Mouse (Mus musculus) cerebellum, adult 9-10 months (tissue): Measurements from ENCODE around the gene Sp100.
"Not testable (repeated sequence)": the region's sequence is repeated elsewhere in the genome, so short reads cannot be mapped to it uniquely, and the experiment has no call there.

Experiments
- DNase-seq: peaks from one replicate; pipeline ENCODE4 v3.0.0; 2022

The Sp100 gene

GRCm38 (mm10) chr1:85649881-85650280 is at the start of gene Sp100:
Gene Sp100 (plus strand): TSS chr1:85649988.
- DNase-seq, result not testable (repeated sequence)

DNA sequence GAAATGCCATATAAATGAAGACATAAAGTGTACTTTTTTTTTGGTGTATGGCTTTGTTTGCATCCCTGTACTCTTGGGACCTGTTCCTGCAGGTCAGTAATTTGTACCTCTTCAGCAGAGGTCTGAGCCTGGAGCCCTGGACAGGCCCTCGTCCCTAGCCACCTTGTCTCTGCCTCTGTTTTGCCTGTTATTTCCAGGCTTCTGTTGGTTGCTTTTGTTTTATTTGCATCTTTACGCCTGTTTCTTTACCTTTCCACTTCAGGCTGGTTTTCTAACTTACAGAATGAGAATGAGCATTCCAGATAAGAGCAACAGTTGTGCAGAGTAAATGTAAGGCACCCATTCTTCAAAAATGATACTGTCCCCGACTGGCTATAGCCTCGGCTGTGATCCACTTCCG is 49.7 kb upstream of the Sp100 start, which contains the start of gene Sp140:
Gene Sp140 (plus strand): TSS at position 301 of the 400 bp plus-strand sequence.
- DNase-seq, result not testable (repeated sequence)

DNA sequence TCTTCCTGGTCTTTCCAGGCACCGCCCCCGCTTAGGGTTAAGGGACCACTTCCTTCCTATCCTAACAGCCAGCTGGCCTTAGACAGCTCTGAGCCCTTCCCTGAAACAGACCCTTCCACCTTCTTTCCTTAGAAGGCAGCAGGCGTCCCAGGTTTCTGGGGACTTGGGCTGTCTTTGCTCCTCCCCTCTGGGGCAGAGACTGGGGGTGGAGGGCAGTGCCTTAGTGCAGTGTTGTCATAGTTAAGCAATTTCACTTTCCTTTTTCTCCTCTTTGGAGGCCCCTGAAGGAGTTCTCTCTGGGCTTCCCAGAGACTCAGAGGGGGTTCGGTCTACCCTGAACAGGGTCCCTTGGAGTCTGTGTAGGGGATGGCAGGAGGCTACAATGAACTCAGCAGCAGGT is 49.0 kb upstream of the Sp100 start:
- not testable (repeated sequence) for DNase-seq

DNA sequence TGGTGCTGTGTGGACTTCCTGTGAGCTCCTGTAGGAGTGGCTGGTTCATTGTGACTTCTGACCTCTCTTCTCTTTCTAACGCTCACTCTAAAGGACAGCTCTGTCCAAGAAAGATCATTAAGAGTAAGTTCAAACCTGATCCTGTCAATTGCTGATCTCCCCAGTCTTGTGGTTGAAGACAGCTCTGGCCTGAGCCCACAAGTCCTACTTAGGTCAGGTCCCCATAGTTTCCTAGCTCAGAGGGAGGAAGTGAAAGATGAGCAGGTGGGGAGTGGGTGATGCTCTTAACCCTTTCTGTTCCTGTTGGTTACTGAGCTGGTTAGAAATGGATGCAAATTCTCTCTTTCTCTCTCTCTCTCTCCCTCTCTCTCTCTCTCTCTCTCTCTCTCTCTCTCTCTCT is 45.4 kb upstream of the Sp100 start:
- not testable (repeated sequence) for DNase-seq

DNA sequence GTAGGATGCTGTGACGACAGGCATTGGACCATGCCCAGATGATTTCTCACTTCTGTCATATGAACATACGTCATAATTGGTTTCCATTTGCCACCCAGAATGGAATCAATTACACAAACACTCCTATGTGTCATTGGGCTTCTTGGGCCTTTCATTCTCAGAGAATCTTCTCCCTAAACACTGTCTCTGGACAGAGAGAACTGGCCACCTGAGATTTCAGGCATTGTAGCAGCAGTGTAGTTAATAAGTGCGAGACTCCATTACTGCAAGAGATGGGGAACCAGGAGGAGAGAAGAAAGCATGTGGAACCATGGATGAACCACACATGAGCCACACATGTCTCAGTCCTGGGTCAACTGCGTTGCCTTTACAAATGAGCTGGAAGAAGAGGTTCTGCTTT is 41.4 kb upstream of the Sp100 start:
- DNase-seq, result not testable (repeated sequence)

GRCm38 (mm10) chr1:85610581-85610980 is 39.2 kb upstream of the Sp100 start:
- not testable (repeated sequence) for DNase-seq

DNA sequence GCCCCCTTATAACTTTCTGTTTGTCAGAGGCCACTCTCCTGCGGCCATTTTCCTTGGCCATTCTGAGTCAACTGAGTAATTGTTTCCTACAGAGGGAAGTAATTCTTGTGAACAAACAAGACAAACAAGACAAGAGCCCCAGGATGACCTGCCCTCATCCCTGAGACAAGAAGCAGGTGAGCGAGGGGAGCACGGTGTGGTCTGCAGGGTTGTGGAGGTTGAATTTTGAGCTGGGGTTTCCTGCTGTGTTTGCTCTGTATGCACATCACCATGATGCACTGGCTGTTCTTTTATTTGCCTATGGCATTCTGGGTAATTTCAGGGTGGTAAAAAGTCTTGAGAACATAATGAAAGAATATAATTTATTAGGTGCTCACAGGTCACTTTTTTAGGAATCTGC is 34.7 kb upstream of the Sp100 start:
- DNase-seq, result not testable (repeated sequence)

GRCm38 (mm10) chr1:85615819-85616218 is 34.0 kb upstream of the Sp100 start:
- DNase-seq, result not testable (repeated sequence)

DNA sequence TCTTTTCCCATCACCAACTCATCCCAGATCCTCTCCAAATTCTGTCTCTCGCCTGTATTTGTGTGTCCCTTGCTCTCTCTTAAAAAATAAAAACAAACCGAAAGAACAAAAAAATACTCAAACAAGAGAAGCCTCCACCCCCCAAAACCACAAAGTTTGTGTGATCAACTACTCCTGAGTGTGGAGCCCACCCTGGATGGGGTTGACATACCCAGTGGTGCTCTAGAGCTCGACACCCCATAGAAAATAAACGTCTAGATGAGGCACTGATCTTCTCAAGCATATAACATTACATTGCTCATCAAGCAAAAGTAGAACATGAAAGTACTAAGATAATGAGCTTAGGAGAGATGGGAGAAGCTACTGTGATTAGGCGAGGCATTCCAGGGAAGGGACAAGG is 32.6 kb upstream of the Sp100 start:
- DNase-seq, result not testable (repeated sequence)

GRCm38 (mm10) chr1:85618689-85619088 is 31.1 kb upstream of the Sp100 start:
- not testable (repeated sequence) for DNase-seq

GRCm38 (mm10) chr1:85636936-85637335 is 12.9 kb upstream of the Sp100 start:
- not testable (repeated sequence) for DNase-seq

GRCm38 (mm10) chr1:85638144-85638543 is 11.6 kb upstream of the Sp100 start:
- not testable (repeated sequence) for DNase-seq

DNA sequence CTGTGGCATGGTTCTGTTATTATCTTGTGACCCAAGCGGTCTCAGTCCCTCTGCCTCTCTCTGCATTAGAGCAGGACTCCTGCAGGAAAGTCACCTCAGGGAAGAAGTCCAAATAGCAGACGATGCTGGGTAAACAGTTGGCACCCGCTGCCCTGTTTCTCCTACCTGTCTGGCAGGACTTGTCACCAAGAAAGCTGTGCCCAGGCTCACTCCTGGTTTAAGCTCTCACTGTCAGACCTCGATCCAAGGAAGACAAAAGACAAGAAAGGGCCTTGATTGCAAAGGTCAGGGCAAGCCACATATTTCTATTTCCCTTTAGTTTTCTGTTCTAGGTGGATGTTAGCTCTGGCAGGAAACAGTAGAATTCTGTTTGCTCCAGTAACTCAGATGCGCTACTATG is 736 bp downstream of the Sp100 start:
- DNase-seq, result not testable (repeated sequence)

GRCm38 (mm10) chr1:85651770-85652275 is 2.0 kb downstream of the Sp100 start:
- not testable (repeated sequence) for DNase-seq

- DNase-seq, result not testable (repeated sequence)
Observed at GRCm38 (mm10) chr1:85657211-85657610, 7.4 kb downstream of the Sp100 start.

GRCm38 (mm10) chr1:85664266-85664665 is 14.5 kb downstream of the Sp100 start:
- no peak for DNase-seq

DNA sequence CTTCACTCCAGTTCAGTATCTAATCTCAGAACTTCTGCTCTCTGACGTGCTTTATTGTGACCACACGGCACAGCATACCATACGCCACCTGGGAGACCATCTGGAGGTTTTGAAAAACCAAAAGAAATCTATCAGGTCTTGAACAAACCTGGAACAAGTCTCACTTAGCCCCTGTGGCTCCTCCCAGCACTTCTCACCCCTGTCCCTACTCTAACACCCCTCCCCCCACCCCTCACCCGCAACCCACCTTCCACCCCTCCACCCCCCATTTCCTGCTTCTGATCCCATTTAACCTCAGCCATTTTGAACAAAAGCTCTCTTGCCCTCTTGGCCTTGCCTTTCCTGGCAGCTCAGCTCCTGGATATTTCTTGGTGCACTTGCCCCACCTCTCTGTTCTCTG is 30.4 kb downstream of the Sp100 start:
- no peak for DNase-seq

GRCm38 (mm10) chr1:85686666-85687065 is 36.9 kb downstream of the Sp100 start:
- DNase-seq, result no peak

- no peak for DNase-seq
Observed at GRCm38 (mm10) chr1:85687346-85687745, 37.6 kb downstream of the Sp100 start.

DNA sequence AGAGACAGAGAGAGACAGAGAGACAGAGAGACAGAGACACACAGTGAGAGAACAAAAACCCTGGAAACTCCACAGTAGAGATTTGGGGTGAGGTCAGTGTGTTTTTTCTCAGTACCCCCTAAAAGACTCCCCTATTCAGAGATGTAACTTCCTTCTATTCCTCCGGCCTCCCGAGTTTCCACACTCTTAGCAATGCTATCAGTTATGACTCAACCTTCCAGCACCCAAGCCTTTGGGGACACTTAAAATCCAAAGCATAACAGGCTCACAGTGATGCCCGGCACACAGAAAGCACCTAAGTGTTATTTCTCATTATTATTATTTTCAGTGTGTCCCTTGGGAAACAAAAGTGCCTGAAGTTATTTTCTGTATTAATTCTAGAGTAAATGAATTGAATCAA is 40.8 kb downstream of the Sp100 start:
- no peak for DNase-seq

- no peak for DNase-seq
Observed at GRCm38 (mm10) chr1:85692281-85692680, 42.5 kb downstream of the Sp100 start.

- no peak for DNase-seq
Observed at GRCm38 (mm10) chr1:85693280-85693679, 43.5 kb downstream of the Sp100 start.

DNA sequence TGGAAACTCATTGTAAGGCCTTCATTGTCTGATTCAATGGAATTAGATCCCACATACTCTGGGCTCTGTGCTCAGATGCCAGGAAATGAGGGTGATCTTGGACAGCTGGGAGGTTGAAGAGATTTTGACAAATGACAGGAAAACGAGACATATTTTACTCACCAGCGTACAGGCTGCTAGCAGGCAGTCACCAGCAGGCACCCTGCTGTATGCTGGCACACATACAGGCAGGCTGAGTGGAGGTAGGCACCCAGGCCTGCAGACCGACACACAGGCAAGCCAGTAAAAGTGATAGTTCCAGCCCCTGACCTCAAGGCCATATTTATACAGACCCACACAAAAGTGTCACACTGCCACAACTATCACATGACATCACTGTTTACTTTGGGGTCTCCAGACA is 45.9 kb downstream of the Sp100 start:
- DNase-seq, result no peak

DNA sequence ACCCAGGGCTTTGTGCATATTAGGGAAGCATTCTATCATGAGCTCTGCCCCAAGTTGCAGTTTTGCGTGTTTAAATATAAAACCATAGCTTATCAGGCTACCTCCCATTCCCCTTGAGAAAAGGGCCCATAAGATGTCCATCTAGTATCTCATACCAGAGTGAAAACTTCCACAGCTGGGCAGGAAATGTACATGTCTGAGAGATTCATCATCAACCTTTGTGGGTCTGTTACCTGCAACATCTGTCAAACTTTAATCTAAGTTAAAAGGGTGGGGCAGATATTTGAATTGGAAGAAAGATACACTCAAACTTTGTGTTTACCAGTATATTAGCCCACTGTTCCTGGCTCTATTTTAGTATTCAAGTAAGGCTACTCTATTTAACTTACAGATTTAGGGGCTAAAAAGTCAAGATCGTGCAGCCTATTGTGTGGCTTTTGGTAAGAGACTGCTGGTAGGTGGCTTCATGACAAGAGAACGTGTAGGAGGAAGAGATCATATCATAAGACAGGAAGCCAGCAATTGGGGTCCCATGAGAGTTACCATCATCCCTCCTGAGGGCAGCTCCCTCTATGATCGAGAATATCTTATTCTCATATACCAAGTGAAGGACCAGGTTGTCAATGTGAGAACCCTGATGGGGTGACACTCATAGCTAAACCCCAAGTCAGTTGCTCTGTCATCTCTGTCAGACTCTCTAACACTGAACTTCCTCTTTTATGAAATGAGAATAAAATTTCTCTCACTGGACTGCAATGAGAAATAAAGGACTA is 48.1 kb downstream of the Sp100 start:
- no peak for DNase-seq

GRCm38 (mm10) chr1:85702531-85702930 is 52.7 kb downstream of the Sp100 start:
- no peak for DNase-seq
